Mouse (Mus musculus): ENCODE measurements around the gene Nup93. TPM values are rescaled to one million over a fixed set of nuclear protein-coding genes. Genes with fewer than 3 reads are reported as not detected.

Gene Nup93
- polyA plus RNA-seq, 1 experiment from 2014 or later = 118 TPM

- 64% methylated on average over 2 of the region's 2 CpGs for WGBS
Observed at GRCm38 (mm10) chr8:94320036-94320435, 105.7 kb downstream of the Nup93 start.

GRCm38 (mm10) chr8:94322083-94322482, 107.7 kb downstream of the Nup93 start:
- peaks cover 3% of the 10 kb centered on the region; the same call in 1 of the 2 replicates for H3K36me3 ChIP-seq
- H3K9me3 ChIP-seq = no peaks in the 10 kb centered on the region
- WGBS = 84% methylated on average over 4 of the region's 4 CpGs
- no peak for DNase-seq (ENCODE audit: low spot score)
- no peaks in the 10 kb centered on the region for H3K27me3 ChIP-seq (ENCODE audit: insufficient read depth, poor library complexity, severe bottlenecking)
- no peak overlapping the region for H3K27ac ChIP-seq
- H3K4me3 ChIP-seq = no peak overlapping the region
- peaks cover 15% of the 10 kb centered on the region for H3K4me1 ChIP-seq

More at GRCm38 (mm10) chr8:94320036-94320435, 105.7 kb downstream of the Nup93 start:
- H3K36me3 ChIP-seq = peaks cover 14% of the 10 kb centered on the region; the same call in 1 of the 2 replicates
- DNase-seq (ENCODE audit: low spot score) = no peak
- no peak overlapping the region for H3K27ac ChIP-seq
- H3K4me1 ChIP-seq = peaks cover 9% of the 10 kb centered on the region; the same call in 1 of the 2 replicates
- H3K4me3 ChIP-seq = no peak overlapping the region
- H3K27me3 ChIP-seq (ENCODE audit: insufficient read depth, poor library complexity, severe bottlenecking) = no peaks in the 10 kb centered on the region
- H3K9me3 ChIP-seq = no peaks in the 10 kb centered on the region

- no peak for DNase-seq (ENCODE audit: low spot score)
- H3K27me3 ChIP-seq (ENCODE audit: insufficient read depth, poor library complexity, severe bottlenecking) = no peaks in the 10 kb centered on the region
Observed at GRCm38 (mm10) chr8:94323041-94323440, 108.7 kb downstream of the Nup93 start.

GRCm38 (mm10) chr8:94324071-94324470, 109.7 kb downstream of the Nup93 start:
- no peak overlapping the region for H3K27ac ChIP-seq
- H3K27me3 ChIP-seq (ENCODE audit: insufficient read depth, poor library complexity, severe bottlenecking) = 0 out of 2 replicates have a peak, but pooled peaks cover 8% of the 10 kb centered on the region
- peaks cover 15% of the 10 kb centered on the region for H3K4me1 ChIP-seq
- no peaks in the 10 kb centered on the region for H3K36me3 ChIP-seq
- 49% methylated on average over 12 of the region's 12 CpGs for WGBS
- H3K9me3 ChIP-seq = no peaks in the 10 kb centered on the region
- DNase-seq (ENCODE audit: low spot score) = no peak
- no peak overlapping the region for H3K4me3 ChIP-seq

More at GRCm38 (mm10) chr8:94323041-94323440, 108.7 kb downstream of the Nup93 start:
- Histone ChIP-seq H3K27ac (no peak overlapping the region), H3K36me3 (peaks cover 2% of the 10 kb centered on the region; the same call in 1 of the 2 replicates), H3K4me3 (no peak overlapping the region), H3K4me1 (peaks cover 15% of the 10 kb centered on the region), H3K9me3 (no peaks in the 10 kb centered on the region)
- 75% methylated on average over 6 of the region's 6 CpGs for WGBS

- Histone ChIP-seq H3K4me1 (peaks cover 15% of the 10 kb centered on the region), H3K27me3 (ENCODE audit: insufficient read depth, poor library complexity, severe bottlenecking) (peaks cover 13% of the 10 kb centered on the region; the same call in 1 of the 2 replicates), H3K4me3 (no peak overlapping the region), H3K27ac (no peak overlapping the region), H3K36me3 (no peaks in the 10 kb centered on the region), H3K9me3 (no peaks in the 10 kb centered on the region)
- 48% methylated on average over 4 of the region's 4 CpGs for WGBS
- no peak for DNase-seq (ENCODE audit: low spot score)
Observed at GRCm38 (mm10) chr8:94326016-94326415, 111.7 kb downstream of the Nup93 start.

- 80% methylated on average over 21 of the region's 21 CpGs for WGBS
- H3K36me3 ChIP-seq = no peaks in the 10 kb centered on the region
- DNase-seq (ENCODE audit: low spot score) = no peak
- H3K9me3 ChIP-seq = no peaks in the 10 kb centered on the region
- no peak within 1 kb of the TSS for H3K4me3 ChIP-seq
- H3K4me1 ChIP-seq = peaks cover 10% of the 10 kb centered on the region
- H3K27ac ChIP-seq = no peak within 1 kb of the TSS
- peaks cover 27% of the 10 kb centered on the region; the same call in 1 of the 2 replicates for H3K27me3 ChIP-seq (ENCODE audit: insufficient read depth, poor library complexity, severe bottlenecking)
Observed at GRCm38 (mm10) chr8:94328932-94329728, 114.8 kb downstream of the Nup93 start, which contains the start of gene Slc12a3. Gene Slc12a3 (plus strand): TSS chr8:94329201.

GRCm38 (mm10) chr8:94330733-94331132, 116.4 kb downstream of the Nup93 start:
- Histone ChIP-seq H3K9me3 (no peaks in the 10 kb centered on the region), H3K27me3 (ENCODE audit: insufficient read depth, poor library complexity, severe bottlenecking) (peaks cover 27% of the 10 kb centered on the region; the same call in 1 of the 2 replicates), H3K4me3 (no peak overlapping the region), H3K27ac (no peak overlapping the region), H3K36me3 (no peaks in the 10 kb centered on the region), H3K4me1 (peaks cover 5% of the 10 kb centered on the region)
- DNase-seq (ENCODE audit: low spot score) = no peak
- WGBS = 30% methylated on average over 4 of the region's 4 CpGs

GRCm38 (mm10) chr8:94333345-94333744, 119.0 kb downstream of the Nup93 start:
- no peaks in the 10 kb centered on the region for H3K36me3 ChIP-seq
- no peaks in the 10 kb centered on the region for H3K9me3 ChIP-seq
- no peak for DNase-seq (ENCODE audit: low spot score)
- no peak overlapping the region for H3K27ac ChIP-seq
- H3K4me1 ChIP-seq = no peaks in the 10 kb centered on the region
- peaks cover 26% of the 10 kb centered on the region; the same call in 1 of the 2 replicates for H3K27me3 ChIP-seq (ENCODE audit: insufficient read depth, poor library complexity, severe bottlenecking)
- WGBS = 47% methylated on average over 5 of the region's 5 CpGs
- H3K4me3 ChIP-seq = no peak overlapping the region

GRCm38 (mm10) chr8:94337559-94337958, 123.2 kb downstream of the Nup93 start:
- no peak for DNase-seq (ENCODE audit: low spot score)
- no peak overlapping the region for H3K4me3 ChIP-seq
- 0 out of 2 replicates have a peak, but pooled peaks cover 2% of the 10 kb centered on the region for H3K4me1 ChIP-seq
- H3K27ac ChIP-seq = no peak overlapping the region
- H3K9me3 ChIP-seq = no peaks in the 10 kb centered on the region
- 77% methylated on average over 8 of the region's 8 CpGs for WGBS
- peaks cover 12% of the 10 kb centered on the region; the same call in 1 of the 2 replicates for H3K27me3 ChIP-seq (ENCODE audit: insufficient read depth, poor library complexity, severe bottlenecking)
- H3K36me3 ChIP-seq = no peaks in the 10 kb centered on the region

GRCm38 (mm10) chr8:94340796-94341195, 126.4 kb downstream of the Nup93 start:
- H3K36me3 ChIP-seq = no peaks in the 10 kb centered on the region
- H3K4me3 ChIP-seq = no peak overlapping the region
- H3K27me3 ChIP-seq (ENCODE audit: insufficient read depth, poor library complexity, severe bottlenecking) = peaks cover 12% of the 10 kb centered on the region; the same call in 1 of the 2 replicates
- no peak for DNase-seq (ENCODE audit: low spot score)
- no peak overlapping the region for H3K27ac ChIP-seq
- H3K4me1 ChIP-seq = peaks cover 9% of the 10 kb centered on the region; the same call in 1 of the 2 replicates
- WGBS = 65% methylated on average over 7 of the region's 7 CpGs
- H3K9me3 ChIP-seq = no peaks in the 10 kb centered on the region

GRCm38 (mm10) chr8:94342691-94343090, 128.3 kb downstream of the Nup93 start:
- peaks cover 12% of the 10 kb centered on the region; the same call in 1 of the 2 replicates for H3K27me3 ChIP-seq (ENCODE audit: insufficient read depth, poor library complexity, severe bottlenecking)
- DNase-seq (ENCODE audit: low spot score) = no peak
- no peak overlapping the region for H3K27ac ChIP-seq
- 83% methylated on average over 10 of the region's 10 CpGs for WGBS
- no peaks in the 10 kb centered on the region for H3K9me3 ChIP-seq
- no peak overlapping the region for H3K4me3 ChIP-seq
- H3K4me1 ChIP-seq = peaks cover 12% of the 10 kb centered on the region; the same call in 1 of the 2 replicates
- no peaks in the 10 kb centered on the region for H3K36me3 ChIP-seq

GRCm38 (mm10) chr8:94343290-94343689, 128.9 kb downstream of the Nup93 start:
- peaks cover 13% of the 10 kb centered on the region; the same call in 1 of the 2 replicates for H3K27me3 ChIP-seq (ENCODE audit: insufficient read depth, poor library complexity, severe bottlenecking)
- no peak for DNase-seq (ENCODE audit: low spot score)
- peaks cover 12% of the 10 kb centered on the region; the same call in 1 of the 2 replicates for H3K4me1 ChIP-seq
- 12% methylated on average over 6 of the region's 6 CpGs for WGBS
- H3K27ac ChIP-seq = no peak overlapping the region
- no peaks in the 10 kb centered on the region for H3K9me3 ChIP-seq
- H3K36me3 ChIP-seq = no peaks in the 10 kb centered on the region
- H3K4me3 ChIP-seq = no peak overlapping the region

- WGBS = 83% methylated on average over 11 of the region's 11 CpGs
Observed at GRCm38 (mm10) chr8:94343778-94344320, 129.5 kb downstream of the Nup93 start.

More at GRCm38 (mm10) chr8:94343778-94344320, 129.5 kb downstream of the Nup93 start:
- peaks cover 12% of the 10 kb centered on the region; the same call in 1 of the 2 replicates for H3K4me1 ChIP-seq
- peaks cover 19% of the 10 kb centered on the region; the same call in 1 of the 2 replicates for H3K27me3 ChIP-seq (ENCODE audit: insufficient read depth, poor library complexity, severe bottlenecking)
- no peak for DNase-seq (ENCODE audit: low spot score)
- H3K27ac ChIP-seq = no peak overlapping the region
- H3K4me3 ChIP-seq = no peak overlapping the region
- no peaks in the 10 kb centered on the region for H3K9me3 ChIP-seq
- H3K36me3 ChIP-seq = no peaks in the 10 kb centered on the region

Measured in heart, embryonic 10.5 days (tissue).